Comparison of ENCODE assay signal across 17 mouse cellular contexts in the genomic region with DNA sequence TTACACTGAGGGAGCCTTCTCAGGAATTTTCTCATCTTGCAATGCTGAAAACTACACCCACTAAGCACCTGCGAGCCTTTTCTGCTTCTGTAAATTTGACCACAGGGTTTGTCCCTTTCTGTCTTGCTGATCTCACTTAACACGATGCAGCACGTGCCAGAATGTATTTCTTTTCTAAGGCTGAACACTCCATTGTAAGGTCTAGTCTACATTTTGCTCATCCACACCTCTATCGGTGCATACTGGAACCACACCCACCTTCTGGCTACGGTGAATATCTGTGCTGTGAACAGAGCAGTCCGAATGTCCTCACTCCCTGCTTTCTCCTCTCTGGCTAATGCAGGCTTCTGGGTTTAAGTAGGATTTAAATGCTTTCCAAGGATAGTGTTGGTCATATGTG. TPM values are rescaled to one million over a fixed set of nuclear protein-coding genes. Genes with fewer than 3 reads are reported as not detected.
DNase-seq lines count a peak whose midpoint lies in the region; ATAC-seq and TF ChIP-seq lines count a peak whose summit lies in the region.
"Had no signal": no experiment of that assay in that cellular context is flagged by ENCODE, and none has a peak within 500 bp of the region (broad histone marks: within the 10 kb centered on the region; RNA-seq: fewer than 3 reads in every experiment).

No protein-coding gene starts in this region.

- TF ChIP-seq EP300 in CH12.LX (IDR thresholded peaks at IDR 0.05; ENCODE audit: low read length): no peak

- H3K9ac ChIP-seq in CH12.LX (ENCODE audit: insufficient read depth, low read depth): no peak overlapping the region
- no peak overlapping the region for H3K9ac ChIP-seq in liver, embryonic 15.5 days
- H3K9ac ChIP-seq: heart, embryonic 12.5 days; stomach, embryonic 15.5 days had no signal

- TF ChIP-seq CTCF in CH12.LX (conservative IDR thresholded peaks at IDR 0.05 in 1 of 2, IDR thresholded peaks at IDR 0.05 in 1 of 2; ENCODE audit: low read depth in 2 of 2, low read length in 2 of 2): peak in 1 of 2 experiments; percentile 22; a peak in 2 of 4 replicates
- TF ChIP-seq CTCF in cerebellum, adult 2 months (IDR thresholded peaks at IDR 0.05; ENCODE audit: borderline replicate concordance, insufficient read depth, low read depth, low read length): no peak

- peaks cover 2% of the 10 kb centered on the region for H3K27me3 ChIP-seq in CH12.LX (replicated peaks)
- 0 out of 2 replicates have a peak, but pooled peaks cover 4% of the 10 kb centered on the region for H3K27me3 ChIP-seq in liver, embryonic 15.5 days
- H3K27me3 ChIP-seq in cerebellum, adult 2 months (ENCODE audit: control insufficient read depth, insufficient read depth, low read length): no peaks in the 10 kb centered on the region
- H3K27me3 ChIP-seq: heart, embryonic 12.5 days; stomach, embryonic 15.5 days had no signal

- ATAC-seq in liver, embryonic 15.5 days (ENCODE audit: insufficient read depth): peak; percentile 51; the same call in 1 of the 2 replicates
- ATAC-seq: hindbrain, embryonic 16.5 days had no signal

- DNase-seq in A20 (ENCODE audit: low read depth, low spot score) (peak; percentile 49), CH12.LX (ENCODE audit: extremely low read depth) (no peak)
- peak; percentile 23 for DNase-seq in c-Kit-positive CD71-positive TER-119-negative erythroid progenitor cells, embryonic 14.5 days (ENCODE audit: low read depth)
- no peak for DNase-seq in adrenal gland, postnatal 14 days
- no peak for DNase-seq in cerebellum, adult 2 months
- DNase-seq in lung, postnatal 14 days: no peak
- DNase-seq: cerebellum, adult 9-10 months; kidney, adult 11 months; kidney, postnatal 36 days; right cerebral cortex, postnatal 14 days; thymus, postnatal 14 days had no signal

- dilution Hi-C loops in CH12.LX (cut with MboI; ENCODE audit: extremely low pct_ligation_motif_present, extremely low pct_unique_long_range_greater_than_20kb, low sequenced_read_pairs): no loop called here

- H3K36me3 ChIP-seq in CH12.LX (replicated peaks in 1 of 2; ENCODE audit: control insufficient read depth in 1 of 2, insufficient read depth in 1 of 2, low read length in 1 of 2): no peaks in the 10 kb centered on the region
- H3K36me3 ChIP-seq in liver, embryonic 15.5 days (replicated peaks): no peaks in the 10 kb centered on the region
- H3K36me3 ChIP-seq: heart, embryonic 12.5 days; stomach, embryonic 15.5 days had no signal

- H3K79me2 ChIP-seq in CH12.LX (replicated peaks; ENCODE audit: control insufficient read depth, extremely low read depth, insufficient read depth, poor library complexity, severe bottlenecking): no peaks in the 10 kb centered on the region

- H3K27ac ChIP-seq in CH12.LX (ENCODE audit: insufficient read depth, low read depth): no peak overlapping the region
- no peak overlapping the region for H3K27ac ChIP-seq in liver, embryonic 15.5 days (replicated peaks)
- H3K27ac ChIP-seq in cerebellum, adult 2 months (ENCODE audit: insufficient read depth, low read length): no peak overlapping the region
- H3K27ac ChIP-seq: midbrain, embryonic 10.5 days; stomach, embryonic 15.5 days had no signal

- in situ Hi-C loops in CH12.LX (cut with MboI; ENCODE audit: low pct_ligation_motif_present, low pct_unique_long_range_greater_than_20kb, low sequenced_read_pairs): no loop called here

- no peaks in the 10 kb centered on the region for H3K9me3 ChIP-seq in CH12.LX (replicated peaks; ENCODE audit: low read length)
- no peaks in the 10 kb centered on the region for H3K9me3 ChIP-seq in liver, embryonic 15.5 days (replicated peaks)
- H3K9me3 ChIP-seq: heart, embryonic 12.5 days; midbrain, embryonic 10.5 days; stomach, embryonic 15.5 days had no signal

- H3K4me1 ChIP-seq in CH12.LX (ENCODE audit: control insufficient read depth in 1 of 2, insufficient read depth in 2 of 2): peaks cover 0 to 6% of the 10 kb centered on the region in 2 experiments; a peak in 1 of 4 replicates
- peaks cover 24% of the 10 kb centered on the region; the same call in 1 of the 2 replicates for H3K4me1 ChIP-seq in liver, embryonic 15.5 days (replicated peaks)
- H3K4me1 ChIP-seq in cerebellum, adult 2 months (ENCODE audit: control insufficient read depth, insufficient read depth, low read length): no peaks in the 10 kb centered on the region
- H3K4me1 ChIP-seq: heart, embryonic 12.5 days; stomach, embryonic 15.5 days had no signal

- TF ChIP-seq POLR2A in CH12.LX (IDR thresholded peaks at IDR 0.05; ENCODE audit: low read depth, low read length): no peak
- no peak for TF ChIP-seq POLR2A in cerebellum, adult 2 months (IDR thresholded peaks at IDR 0.05; ENCODE audit: borderline replicate concordance, insufficient read depth, low read length)

- H3K4me2 ChIP-seq in CH12.LX (ENCODE audit: insufficient read depth, low read depth, poor library complexity, severe bottlenecking): no peak overlapping the region
- no peak overlapping the region for H3K4me2 ChIP-seq in liver, embryonic 15.5 days
- H3K4me2 ChIP-seq: heart, embryonic 12.5 days; stomach, embryonic 15.5 days had no signal

- no peak overlapping the region for H3K4me3 ChIP-seq in CH12.LX (replicated peaks in 1 of 3; ENCODE audit: low read depth in 2 of 3, low read length in 2 of 3, poor library complexity in 1 of 3)
- no peak overlapping the region for H3K4me3 ChIP-seq in liver, embryonic 15.5 days (replicated peaks)
- no peak overlapping the region for H3K4me3 ChIP-seq in cerebellum, adult 2 months (replicated peaks; ENCODE audit: insufficient read depth, low read depth, low read length)
- H3K4me3 ChIP-seq: heart, embryonic 12.5 days; midbrain, embryonic 10.5 days; stomach, embryonic 15.5 days had no signal

- TF ChIP-seq RAD21 in CH12.LX (IDR thresholded peaks at IDR 0.05; ENCODE audit: low read depth, low read length): no peak; the same call in 1 of the 2 replicates

- 54% methylated on average over 6 of the region's 6 CpGs for WGBS in liver, embryonic 15.5 days (ENCODE audit: insufficient replicate concordance)
- 86% methylated on average over 6 of the region's 6 CpGs for whole genome bisulfite sequencing in cerebellum, adult 2 months

TF ChIP-seq in CH12.LX, 34 proteins besides CTCF, POLR2A, EP300 and RAD21:
- TF ChIP-seq CHD2 (IDR thresholded peaks at IDR 0.05; ENCODE audit: low read length) (no peak), SMC3 (IDR thresholded peaks at IDR 0.05; ENCODE audit: low read depth, low read length) (no peak), BHLHE40 (IDR thresholded peaks at IDR 0.05; ENCODE audit: low read depth, low read length) (peak; percentile 81), MAZ (IDR thresholded peaks at IDR 0.05; ENCODE audit: low read depth, low read length) (no peak), MAX (IDR thresholded peaks at IDR 0.05; ENCODE audit: low read length) (0 out of 2 replicates have a peak, but pooled peaks have one; percentile 22), ELF1 (IDR thresholded peaks at IDR 0.05; ENCODE audit: low read depth, low read length) (no peak), ZKSCAN1 (IDR thresholded peaks at IDR 0.05; ENCODE audit: borderline replicate concordance, low read depth, low read length) (no peak), JUND (conservative IDR thresholded peaks at IDR 0.05; ENCODE audit: low read depth, low read length) (no peak), E2F4 (IDR thresholded peaks at IDR 0.05; ENCODE audit: insufficient replicate concordance, low read depth, low read length) (no peak)
TF ChIP-seq in CH12.LX: peak in this region for 2.

RNA-seq across cellular contexts. Expression of a gene that starts 37.2 kb away (rescaled TPM):
- total RNA-seq in CH12.LX (2012; rRNA removed): 8.0 TPM in 2 replicates
- 7.0 and 7.2 TPM in 2 replicates for total RNA-seq in CH12.LX (2014; rRNA removed)
- 10.0 and 11.6 TPM in 2 replicates for polyA plus RNA-seq in CH12.LX (2012; ENCODE audit: insufficient read length, low read depth)
- polyA plus RNA-seq in liver, embryonic 15.5 days (2015; fragmentation: Nextera tagmentation; extraction: Ambion mirVana): 15.3 and 17.5 TPM in 2 replicates
- total RNA-seq in adrenal gland, postnatal 14 days (2021): 46.4 and 55.4 TPM in 2 replicates
- 11.7 and 12.5 TPM in 2 replicates for polyA plus RNA-seq in cerebellum, adult 2 months (2012; rRNA removed)

RNA-seq across cellular contexts. Expression of a gene that starts 42.5 kb away (rescaled TPM):
- total RNA-seq in CH12.LX (2012; rRNA removed): 0.04 and 0.13 TPM in 2 replicates
- 0.24 and 0.32 TPM in 2 replicates for total RNA-seq in CH12.LX (2014; rRNA removed)
- polyA plus RNA-seq in CH12.LX (2012; ENCODE audit: insufficient read length, low read depth): 0.18 and 0.21 TPM in 2 replicates
- not detected in 2 replicates for polyA plus RNA-seq in liver, embryonic 15.5 days (2015; fragmentation: Nextera tagmentation; extraction: Ambion mirVana)
- total RNA-seq in adrenal gland, postnatal 14 days (2021): 49.0 and 108 TPM in 2 replicates
- 2.4 TPM in 2 replicates for polyA plus RNA-seq in cerebellum, adult 2 months (2012; rRNA removed)
- polyA plus RNA-seq: liver, adult 2 months had no signal

Comparison
In these comparisons a context has a peak if more than half of its experiments do, and no peak if none do; other contexts are left out.
1. DNase-seq: peak in A20 (single experiment) and c-Kit-positive CD71-positive TER-119-negative erythroid progenitor cells, embryonic 14.5 days (single experiment); none in CH12.LX (single experiment), adrenal gland, postnatal 14 days (single experiment), cerebellum, adult 2 months (0 of 2) and lung, postnatal 14 days (single experiment).